Mouse (Mus musculus) neural tube, embryonic 15.5 days (tissue): ENCODE data around the gene Trim66. TPM values are rescaled to one million over a fixed set of nuclear protein-coding genes. Genes with fewer than 3 reads are reported as not detected.

Experiments used
- ATAC-seq: fragments of 200-750 bp; cut with Nextera tagmentation; 2 replicates; pipeline ENCODE4 v1.8.0; 2017; ENCODE audit warnings: mild to moderate bottlenecking, moderate TSS enrichment, moderate library complexity; ENCODE audit not compliant: low FRiP score
- H3K27ac ChIP-seq: fragments of 300-500 bp; sonication (generic); replicated peaks from 2 replicates; pipeline ENCODE4 v1.5.1; 2015; ENCODE audit warnings: mild to moderate bottlenecking, inconsistent platforms
- H3K27me3 ChIP-seq: fragments of 300-500 bp; sonication (generic); replicated peaks from 2 replicates; pipeline ENCODE4 v1.6.1; 2015; ENCODE audit warnings: inconsistent platforms
- H3K36me3 ChIP-seq: fragments of 300-500 bp; sonication (generic); 2 replicates; pipeline ENCODE4 v1.6.1; 2015; ENCODE audit warnings: inconsistent platforms
- H3K4me1 ChIP-seq: fragments of 300-500 bp; sonication (generic); 2 replicates; pipeline ENCODE4 v1.6.1; 2015; ENCODE audit warnings: inconsistent platforms
- H3K4me2 ChIP-seq: fragments of 300-500 bp; sonication (generic); 2 replicates; pipeline ENCODE4 v1.6.1; 2015; ENCODE audit warnings: inconsistent platforms, mild to moderate bottlenecking, moderate library complexity
- H3K4me3 ChIP-seq: fragments of 300-500 bp; sonication (generic); replicated peaks from 2 replicates; pipeline ENCODE4 v1.5.1; 2015; ENCODE audit warnings: mild to moderate bottlenecking, inconsistent platforms
- H3K9ac ChIP-seq: fragments of 300-500 bp; sonication (generic); replicated peaks from 2 replicates; pipeline ENCODE4 v1.6.1; 2015; ENCODE audit warnings: mild to moderate bottlenecking, inconsistent platforms
- H3K9me3 ChIP-seq: fragments of 300-500 bp; sonication (generic); replicated peaks from 2 replicates; pipeline ENCODE4 v1.6.1; 2016; ENCODE audit warnings: inconsistent platforms
- WGBS: fragments of 180-500 bp; shearing (Covaris S2); methylation state at CpG from one replicate; pipeline ENCODE4 v1.1.7; 2015; ENCODE audit warnings: mixed read lengths; 5-methylcytosine and 5-hydroxymethylcytosine counted together
- polyA plus RNA-seq: library from polyadenylated mRNA; unstranded; fragments of >200 nt; fragmentation: Nextera tagmentation; extraction: Ambion mirVana; gene quantifications from 2 replicates; pipeline ENCODE4 v1.2.1, GENCODE M21; 2015

Trim66 gene
- polyA plus RNA-seq, 1 experiment from 2014 or later, result 0.73 TPM

GRCm38 (mm10) chr7:109492616-109493318 lies 15.2 kb downstream of the Trim66 start:
- ATAC-seq, result peak; percentile 30; the same call in 1 of the 2 replicates
- Histone ChIP-seq H3K4me3 (peak overlapping the region; percentile 32; the same call in 1 of the 2 replicates), H3K27me3 (0 out of 2 replicates have a peak, but pooled peaks cover 3% of the 10 kb centered on the region), H3K9ac (peak overlapping the region; percentile 3; the same call in 1 of the 2 replicates), H3K27ac (0 out of 2 replicates have a peak overlapping the region, but pooled peaks have one; percentile 2), H3K4me1 (peaks cover 23% of the 10 kb centered on the region), H3K9me3 (no peaks in the 10 kb centered on the region), H3K36me3 (no peaks in the 10 kb centered on the region), H3K4me2 (peak overlapping the region; percentile 54)
- WGBS, result 69% methylated on average over 18 of the region's 18 CpGs

DNA sequence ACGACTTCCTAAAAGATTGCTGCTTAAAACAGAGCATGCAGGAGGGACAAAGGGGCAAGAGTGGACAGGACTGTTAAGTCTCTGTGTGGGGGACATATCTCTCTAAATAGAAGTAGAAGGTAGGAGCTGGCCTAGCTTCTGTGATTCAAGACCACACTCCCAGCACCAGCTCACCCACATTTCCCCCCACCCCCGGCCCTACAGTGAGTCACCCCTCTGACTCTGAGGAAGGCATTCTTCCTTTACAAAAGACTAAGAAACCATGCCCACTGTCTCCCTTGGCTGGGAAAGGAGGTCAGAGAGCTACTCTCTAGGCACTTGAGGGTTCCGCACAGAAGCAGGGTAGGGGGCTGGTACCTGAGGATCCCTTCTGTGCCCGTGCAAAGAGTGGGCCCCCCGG lies 23.7 kb downstream of the Trim66 start:
- Histone ChIP-seq H3K4me3 (no peak overlapping the region), H3K9me3 (no peaks in the 10 kb centered on the region), H3K4me2 (no peak overlapping the region), H3K36me3 (no peaks in the 10 kb centered on the region), H3K4me1 (no peaks in the 10 kb centered on the region), H3K27me3 (no peaks in the 10 kb centered on the region), H3K27ac (no peak overlapping the region), H3K9ac (no peak overlapping the region)
- WGBS, result 63% methylated on average over 5 of the region's 5 CpGs
- no peak for ATAC-seq

DNA sequence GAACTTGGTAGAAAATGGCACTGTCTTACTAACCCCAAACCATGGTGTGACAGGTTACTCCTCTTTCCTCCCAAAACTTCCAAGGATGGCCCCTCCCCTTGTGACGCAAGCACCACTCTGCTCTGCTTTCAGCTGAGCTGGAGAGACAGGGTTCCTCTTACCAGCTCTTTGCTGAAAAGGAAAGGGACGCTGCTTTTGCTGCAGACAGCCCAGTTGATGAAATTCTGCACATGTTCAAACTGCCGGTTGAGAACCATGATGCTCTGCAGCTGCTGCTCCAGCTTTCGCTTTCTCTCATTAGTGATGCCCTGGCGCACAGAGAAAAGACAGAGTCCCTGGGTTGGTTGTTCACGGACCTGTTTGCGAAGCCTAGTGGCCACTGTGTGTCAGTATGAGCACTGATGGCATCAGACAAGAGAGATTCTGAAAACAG lies 27.2 kb downstream of the Trim66 start:
- no peak overlapping the region for H3K4me3 ChIP-seq
- H3K9me3 ChIP-seq, result no peaks in the 10 kb centered on the region
- H3K4me2 ChIP-seq, result peak overlapping the region; percentile 33
- H3K9ac ChIP-seq, result 0 out of 2 replicates have a peak overlapping the region, but pooled peaks have one; percentile 15
- no peak overlapping the region for H3K27ac ChIP-seq
- H3K4me1 ChIP-seq, result no peaks in the 10 kb centered on the region
- peak; percentile 56 for ATAC-seq
- WGBS, result 26% methylated on average over 7 of the region's 7 CpGs
- H3K36me3 ChIP-seq, result no peaks in the 10 kb centered on the region
- H3K27me3 ChIP-seq, result no peaks in the 10 kb centered on the region

DNA sequence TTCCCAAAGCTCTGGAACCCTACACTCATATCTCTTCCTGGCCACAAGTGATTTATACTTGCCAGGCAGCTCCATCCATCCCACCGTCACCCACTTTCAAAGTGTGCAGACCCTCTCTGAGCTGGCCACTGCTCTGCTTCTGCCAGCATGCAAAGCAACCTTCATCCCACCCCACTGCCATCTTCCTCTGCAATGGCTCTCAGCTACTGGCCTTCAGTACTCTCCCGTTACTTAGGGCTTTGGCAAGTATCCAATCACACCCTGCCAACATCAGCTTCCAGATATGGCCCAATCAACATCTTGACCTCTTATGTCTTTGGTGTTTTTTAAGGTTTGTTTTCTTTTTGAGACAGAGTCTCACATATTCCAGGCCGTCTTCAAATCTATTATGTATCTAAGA lies 30.0 kb downstream of the Trim66 start:
- ATAC-seq, result no peak
- Histone ChIP-seq H3K4me1 (no peaks in the 10 kb centered on the region), H3K27me3 (no peaks in the 10 kb centered on the region), H3K9me3 (no peaks in the 10 kb centered on the region), H3K4me2 (no peak overlapping the region), H3K36me3 (no peaks in the 10 kb centered on the region), H3K4me3 (no peak overlapping the region), H3K9ac (no peak overlapping the region), H3K27ac (no peak overlapping the region)
- 85% methylated on average over 3 of the region's 3 CpGs for WGBS

DNA sequence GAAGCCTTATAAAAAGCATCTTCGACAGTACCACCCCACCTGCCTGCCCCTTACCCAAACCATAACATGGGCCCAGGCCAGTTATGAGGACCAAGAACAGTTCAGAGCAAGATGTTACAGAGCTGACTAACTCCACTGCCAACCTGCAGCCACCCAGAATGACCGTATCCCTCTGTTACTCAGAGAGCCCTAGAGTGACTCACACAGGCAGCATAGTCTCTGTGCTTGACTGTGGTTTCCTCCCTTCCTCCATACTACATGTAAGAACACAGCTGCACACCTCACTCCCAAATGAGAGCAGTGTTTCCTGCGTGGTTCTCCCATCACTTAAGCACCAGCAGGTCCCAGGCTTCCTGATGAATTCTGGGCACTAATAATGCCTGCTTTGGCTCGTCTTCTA lies 37.2 kb downstream of the Trim66 start:
- Histone ChIP-seq H3K4me1 (peaks cover 5% of the 10 kb centered on the region; the same call in 1 of the 2 replicates), H3K9me3 (no peaks in the 10 kb centered on the region), H3K4me2 (no peak overlapping the region), H3K36me3 (no peaks in the 10 kb centered on the region), H3K9ac (no peak overlapping the region), H3K4me3 (no peak overlapping the region), H3K27ac (no peak overlapping the region), H3K27me3 (no peaks in the 10 kb centered on the region)
- 67% methylated on average over 4 of the region's 4 CpGs for WGBS
- no peak for ATAC-seq

DNA sequence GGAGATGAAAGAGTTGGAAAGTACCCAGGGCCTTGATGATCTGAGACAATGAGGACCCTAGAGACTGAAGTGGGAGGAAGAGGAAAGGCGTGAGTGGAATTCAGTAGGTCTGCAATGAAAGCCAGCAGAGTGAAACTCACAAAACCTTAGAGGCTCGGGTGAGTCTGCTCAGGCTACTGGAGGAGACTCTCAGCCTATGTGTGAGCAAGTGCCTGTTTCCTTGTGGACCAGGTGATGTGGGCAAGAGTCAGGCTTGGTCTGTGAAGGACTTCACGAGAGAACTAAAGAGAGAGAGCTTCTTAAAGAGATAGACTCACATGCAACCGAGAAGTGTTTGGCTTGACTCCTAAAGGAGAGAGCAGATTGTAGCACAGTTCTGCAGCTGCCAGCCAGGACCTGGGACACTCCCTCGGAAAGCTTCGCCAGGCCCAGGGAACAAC lies 39.7 kb downstream of the Trim66 start:
- H3K4me3 ChIP-seq, result no peak overlapping the region
- no peak overlapping the region for H3K27ac ChIP-seq
- ATAC-seq, result no peak
- H3K36me3 ChIP-seq, result no peaks in the 10 kb centered on the region
- no peaks in the 10 kb centered on the region for H3K27me3 ChIP-seq
- WGBS, result 52% methylated on average over 6 of the region's 6 CpGs
- H3K9ac ChIP-seq, result no peak overlapping the region
- peaks cover 5% of the 10 kb centered on the region; the same call in 1 of the 2 replicates for H3K4me1 ChIP-seq
- no peaks in the 10 kb centered on the region for H3K9me3 ChIP-seq
- H3K4me2 ChIP-seq, result no peak overlapping the region

- H3K36me3 ChIP-seq, result no peaks in the 10 kb centered on the region
- no peak overlapping the region for H3K9ac ChIP-seq
- H3K27me3 ChIP-seq, result no peaks in the 10 kb centered on the region
- H3K27ac ChIP-seq, result no peak overlapping the region
- no peak for ATAC-seq
- H3K4me2 ChIP-seq, result no peak overlapping the region
- no peaks in the 10 kb centered on the region for H3K9me3 ChIP-seq
- WGBS, result 70% methylated on average over 2 of the region's 2 CpGs
- H3K4me1 ChIP-seq, result peaks cover 5% of the 10 kb centered on the region; the same call in 1 of the 2 replicates
- no peak overlapping the region for H3K4me3 ChIP-seq
Measured at GRCm38 (mm10) chr7:109467591-109467990, 40.3 kb downstream of the Trim66 start.

DNA sequence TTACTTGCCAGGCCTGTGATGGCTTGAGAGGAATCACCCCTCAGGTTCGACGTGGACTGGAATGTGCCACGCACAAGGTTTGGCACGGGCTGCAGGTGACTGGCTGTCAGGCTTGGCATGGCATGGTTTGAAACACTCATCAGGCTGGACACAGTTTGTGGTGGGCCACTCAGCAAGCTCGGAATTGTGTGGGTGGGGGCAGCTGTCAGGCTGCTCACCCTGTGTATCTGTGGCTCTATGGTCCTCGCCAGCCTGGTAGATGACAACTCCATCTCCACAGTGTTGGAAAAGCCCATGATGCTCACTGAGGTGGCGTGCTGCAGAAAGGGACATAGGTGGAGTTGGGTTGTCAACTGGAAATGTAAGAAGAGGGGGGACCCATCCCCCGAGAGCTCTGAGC lies 47.2 kb downstream of the Trim66 start:
- Histone ChIP-seq H3K9me3 (no peaks in the 10 kb centered on the region), H3K4me3 (no peak overlapping the region), H3K27me3 (no peaks in the 10 kb centered on the region), H3K27ac (no peak overlapping the region), H3K36me3 (no peaks in the 10 kb centered on the region), H3K4me2 (no peak overlapping the region), H3K4me1 (no peaks in the 10 kb centered on the region), H3K9ac (no peak overlapping the region)
- no peak for ATAC-seq
- 93% methylated on average over 8 of the region's 8 CpGs for WGBS

DNA sequence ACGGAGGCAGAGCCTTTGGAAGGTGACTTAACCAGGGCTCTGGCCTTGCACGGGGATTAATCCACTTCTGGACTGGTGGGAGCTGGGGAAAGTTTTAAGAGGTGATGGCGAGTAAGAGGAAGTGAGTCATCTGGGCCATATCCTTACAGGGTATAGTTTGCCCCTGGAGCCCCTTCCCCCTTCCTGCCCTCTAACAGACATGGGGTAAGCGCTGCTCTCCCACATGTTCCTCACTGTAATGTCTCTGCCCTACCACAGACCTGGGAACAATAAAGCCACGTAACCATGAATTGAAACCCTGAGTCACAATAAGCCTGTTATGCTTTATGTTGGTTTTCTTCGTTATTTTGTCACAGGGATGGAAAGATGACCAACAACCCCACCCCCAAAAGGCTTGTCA lies 51.4 kb downstream of the Trim66 start:
- no peak for ATAC-seq
- 86% methylated on average over 6 of the region's 6 CpGs for WGBS

GRCm38 (mm10) chr7:109455748-109456147 lies 52.2 kb downstream of the Trim66 start:
- Histone ChIP-seq H3K4me1 (no peaks in the 10 kb centered on the region), H3K4me2 (no peak overlapping the region), H3K9ac (no peak overlapping the region), H3K9me3 (no peaks in the 10 kb centered on the region), H3K27me3 (no peaks in the 10 kb centered on the region), H3K4me3 (no peak overlapping the region), H3K27ac (no peak overlapping the region), H3K36me3 (no peaks in the 10 kb centered on the region)
- no peak for ATAC-seq
- WGBS, result 76% methylated on average over 2 of the region's 2 CpGs

More for the DNA sequence above, 51.4 kb downstream of the Trim66 start:
- Histone ChIP-seq H3K36me3 (no peaks in the 10 kb centered on the region), H3K4me1 (no peaks in the 10 kb centered on the region), H3K27ac (no peak overlapping the region), H3K4me2 (no peak overlapping the region), H3K27me3 (no peaks in the 10 kb centered on the region), H3K9ac (no peak overlapping the region), H3K4me3 (no peak overlapping the region), H3K9me3 (no peaks in the 10 kb centered on the region)

- no peak overlapping the region for H3K4me2 ChIP-seq
- no peak for ATAC-seq
- H3K4me1 ChIP-seq, result no peaks in the 10 kb centered on the region
- no peaks in the 10 kb centered on the region for H3K9me3 ChIP-seq
- H3K27ac ChIP-seq, result no peak overlapping the region
- H3K4me3 ChIP-seq, result no peak overlapping the region
- H3K9ac ChIP-seq, result no peak overlapping the region
- no peaks in the 10 kb centered on the region for H3K27me3 ChIP-seq
- 89% methylated on average over 9 of the region's 9 CpGs for WGBS
- no peaks in the 10 kb centered on the region for H3K36me3 ChIP-seq
Measured at GRCm38 (mm10) chr7:109454856-109455255, 53.1 kb downstream of the Trim66 start.

DNA sequence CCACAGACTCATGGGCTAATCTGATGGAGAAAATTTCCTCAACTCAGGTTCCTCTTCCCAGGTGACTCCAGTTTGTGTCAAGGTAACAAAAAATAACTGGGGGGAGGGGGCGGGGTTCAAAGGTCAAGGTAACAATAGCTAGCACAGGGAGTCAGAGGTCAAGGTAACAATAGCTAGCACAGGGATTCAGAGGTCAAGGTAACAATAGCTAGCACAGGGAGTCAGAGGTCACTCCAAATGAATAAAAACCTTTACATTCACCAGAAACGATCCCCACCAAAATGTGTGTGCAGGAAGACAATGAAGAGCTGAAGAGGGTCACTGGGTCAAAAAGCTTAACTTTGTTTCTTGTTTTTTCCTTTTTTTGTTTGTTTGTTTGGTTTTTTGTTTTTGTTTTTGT lies 59.9 kb downstream of the Trim66 start:
- Histone ChIP-seq H3K36me3 (no peaks in the 10 kb centered on the region), H3K4me1 (no peaks in the 10 kb centered on the region), H3K27me3 (no peaks in the 10 kb centered on the region), H3K4me2 (no peak overlapping the region), H3K9me3 (no peaks in the 10 kb centered on the region), H3K27ac (no peak overlapping the region), H3K9ac (no peak overlapping the region), H3K4me3 (no peak overlapping the region)
- 48% methylated on average over 2 of the region's 2 CpGs for WGBS
- no peak for ATAC-seq
